Mouse (Mus musculus) liver, embryonic 15.5 days (tissue): Measurements from ENCODE around the gene Akap7. TPM values are rescaled to one million over a fixed set of nuclear protein-coding genes. Genes with fewer than 3 reads are reported as not detected.

Source experiments
- ATAC-seq: fragments of 200-750 bp; cut with Nextera tagmentation; 2 replicates; pipeline ENCODE4 v1.8.0; 2017; ENCODE audit warnings: moderate number of reproducible peaks, mild to moderate bottlenecking, moderate library complexity; ENCODE audit not compliant: insufficient read depth
- H3K27ac ChIP-seq: fragments of 300-500 bp; sonication (generic); replicated peaks from 2 replicates; pipeline ENCODE4 v1.5.1; 2015; ENCODE audit warnings: mild to moderate bottlenecking, inconsistent platforms
- H3K27me3 ChIP-seq: fragments of 300-500 bp; sonication (generic); 2 replicates; pipeline ENCODE4 v1.6.1; 2015; ENCODE audit warnings: mild to moderate bottlenecking, inconsistent platforms
- H3K36me3 ChIP-seq: fragments of 300-500 bp; sonication (generic); replicated peaks from 2 replicates; pipeline ENCODE4 v1.6.1; 2015; ENCODE audit warnings: moderate library complexity, mild to moderate bottlenecking, inconsistent platforms
- H3K4me1 ChIP-seq: fragments of 300-500 bp; sonication (generic); replicated peaks from 2 replicates; pipeline ENCODE4 v1.6.1; 2015; ENCODE audit warnings: inconsistent platforms
- H3K4me2 ChIP-seq: fragments of 300-500 bp; sonication (generic); 2 replicates; pipeline ENCODE4 v1.6.1; 2015; ENCODE audit warnings: moderate library complexity, mild to moderate bottlenecking, inconsistent platforms
- H3K4me3 ChIP-seq: fragments of 300-500 bp; sonication (generic); replicated peaks from 2 replicates; pipeline ENCODE4 v1.5.1; 2015; ENCODE audit warnings: mild to moderate bottlenecking, inconsistent platforms
- H3K9ac ChIP-seq: fragments of 300-500 bp; sonication (generic); 2 replicates; pipeline ENCODE4 v1.6.1; 2015; ENCODE audit warnings: moderate library complexity, mild to moderate bottlenecking, inconsistent platforms
- H3K9me3 ChIP-seq: fragments of 300-500 bp; sonication (generic); replicated peaks from 2 replicates; pipeline ENCODE4 v1.6.1; 2016; ENCODE audit warnings: inconsistent platforms
- WGBS: fragments of 180-500 bp; shearing (Covaris S2); methylation state at CpG from one replicate; pipeline ENCODE4 v1.1.7; 2015; ENCODE audit warnings: mixed read lengths; ENCODE audit not compliant: insufficient replicate concordance; 5-methylcytosine and 5-hydroxymethylcytosine counted together
- polyA plus RNA-seq: library from polyadenylated mRNA; unstranded; fragments of >200 nt; fragmentation: Nextera tagmentation; extraction: Ambion mirVana; gene quantifications from 2 replicates; pipeline ENCODE4 v1.2.1, GENCODE M21; 2015

The Akap7 gene
- polyA plus RNA-seq = 17.8 and 22.2 TPM in 2 replicates

GRCm38 (mm10) chr10:25307770-25308169 is at the start of gene Akap7:
TSS of gene Akap7 (minus strand) at chr10:25307870.
- Histone ChIP-seq H3K9me3 (no peaks in the 10 kb centered on the region), H3K4me3 (no peak within 1 kb of the TSS), H3K36me3 (no peaks in the 10 kb centered on the region), H3K4me1 (0 out of 2 replicates have a peak, but pooled peaks cover 2% of the 10 kb centered on the region), H3K4me2 (no peak within 1 kb of the TSS), H3K27me3 (no peaks in the 10 kb centered on the region; the same call in 1 of the 2 replicates), H3K27ac (no peak within 1 kb of the TSS), H3K9ac (no peak within 1 kb of the TSS)
- ATAC-seq = no peak
- WGBS = 71% methylated on average over 9 of the region's 9 CpGs

DNA sequence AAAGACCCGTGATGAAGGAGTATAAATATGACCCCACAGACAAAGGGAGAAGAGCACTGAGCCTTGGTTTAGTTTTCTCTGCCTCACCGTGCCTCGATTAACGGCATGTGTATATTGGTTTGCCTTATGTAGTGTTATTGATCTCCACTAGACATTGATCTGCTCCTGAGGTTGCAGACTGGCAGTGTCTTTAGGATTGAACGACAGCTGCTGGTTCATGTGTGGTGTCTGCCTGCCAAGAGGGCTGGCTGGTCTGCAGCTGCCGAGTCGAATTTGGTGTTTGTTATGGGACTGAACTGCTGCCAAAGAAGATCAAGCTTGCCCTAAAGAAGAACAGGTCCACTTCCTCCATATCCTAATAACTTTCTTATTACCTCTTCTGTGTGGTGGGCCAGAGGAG is 46.7 kb upstream of the Akap7 start:
- Histone ChIP-seq H3K9me3 (no peaks in the 10 kb centered on the region), H3K27ac (no peak overlapping the region), H3K4me3 (no peak overlapping the region), H3K9ac (no peak overlapping the region), H3K4me1 (peaks cover 3% of the 10 kb centered on the region), H3K27me3 (no peaks in the 10 kb centered on the region), H3K4me2 (no peak overlapping the region), H3K36me3 (no peaks in the 10 kb centered on the region)
- ATAC-seq = no peak
- WGBS = 75% methylated on average over 7 of the region's 7 CpGs

- no peak overlapping the region for H3K4me3 ChIP-seq
- WGBS = 71% methylated on average over 3 of the region's 3 CpGs
- ATAC-seq = no peak
- no peak overlapping the region for H3K9ac ChIP-seq
- H3K4me1 ChIP-seq = no peaks in the 10 kb centered on the region
- H3K9me3 ChIP-seq = no peaks in the 10 kb centered on the region
- H3K4me2 ChIP-seq = no peak overlapping the region
- no peak overlapping the region for H3K27ac ChIP-seq
- H3K27me3 ChIP-seq = no peaks in the 10 kb centered on the region
- no peaks in the 10 kb centered on the region for H3K36me3 ChIP-seq
Measured at GRCm38 (mm10) chr10:25353941-25354340, 46.3 kb upstream of the Akap7 start.

DNA sequence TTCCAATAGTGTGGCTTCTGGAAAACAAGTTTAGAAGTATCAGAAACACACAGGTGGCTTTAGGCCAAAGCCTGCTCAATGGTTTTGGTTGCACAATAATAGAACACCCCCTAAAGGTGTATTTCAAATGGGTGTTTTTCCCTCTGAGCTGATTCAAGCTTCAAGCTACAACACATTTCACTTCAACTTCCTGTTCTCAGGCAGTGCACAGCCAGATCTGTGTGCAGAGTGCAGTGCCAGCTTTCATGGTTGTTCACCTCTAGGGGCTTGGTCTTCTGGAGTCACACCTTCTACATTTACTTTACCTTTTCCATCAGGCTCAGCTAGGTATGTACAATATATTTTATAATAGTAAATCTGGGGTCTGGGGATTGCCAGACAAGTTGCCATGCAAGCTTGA is 35.1 kb upstream of the Akap7 start:
- Histone ChIP-seq H3K9ac (no peak overlapping the region), H3K36me3 (no peaks in the 10 kb centered on the region), H3K27ac (no peak overlapping the region), H3K9me3 (no peaks in the 10 kb centered on the region), H3K4me3 (no peak overlapping the region), H3K4me1 (no peaks in the 10 kb centered on the region), H3K27me3 (no peaks in the 10 kb centered on the region), H3K4me2 (no peak overlapping the region)
- ATAC-seq = no peak

DNA sequence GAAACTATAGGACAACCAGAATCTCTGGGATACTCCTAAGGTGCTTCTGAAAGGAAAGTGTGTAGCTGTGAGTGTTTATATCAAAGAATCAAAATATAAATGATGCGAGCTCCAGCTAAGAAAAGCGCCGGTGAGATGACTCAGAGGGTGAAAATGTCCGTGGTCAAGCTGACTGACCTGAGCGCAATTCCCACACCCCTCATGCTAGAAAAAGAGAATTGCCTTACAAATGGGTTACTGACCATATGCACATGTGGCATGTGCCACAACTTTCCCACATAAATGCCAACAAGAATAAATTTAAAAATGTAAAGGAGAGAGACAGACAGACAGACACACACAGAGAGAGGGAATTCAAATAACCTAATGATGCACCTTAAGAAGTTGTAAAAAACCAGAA is 33.0 kb upstream of the Akap7 start:
- Histone ChIP-seq H3K27ac (no peak overlapping the region), H3K27me3 (no peaks in the 10 kb centered on the region), H3K4me3 (no peak overlapping the region), H3K9ac (no peak overlapping the region), H3K36me3 (no peaks in the 10 kb centered on the region), H3K4me2 (no peak overlapping the region), H3K9me3 (no peaks in the 10 kb centered on the region), H3K4me1 (no peaks in the 10 kb centered on the region)
- ATAC-seq = no peak
- 78% methylated on average over 5 of the region's 5 CpGs for WGBS

DNA sequence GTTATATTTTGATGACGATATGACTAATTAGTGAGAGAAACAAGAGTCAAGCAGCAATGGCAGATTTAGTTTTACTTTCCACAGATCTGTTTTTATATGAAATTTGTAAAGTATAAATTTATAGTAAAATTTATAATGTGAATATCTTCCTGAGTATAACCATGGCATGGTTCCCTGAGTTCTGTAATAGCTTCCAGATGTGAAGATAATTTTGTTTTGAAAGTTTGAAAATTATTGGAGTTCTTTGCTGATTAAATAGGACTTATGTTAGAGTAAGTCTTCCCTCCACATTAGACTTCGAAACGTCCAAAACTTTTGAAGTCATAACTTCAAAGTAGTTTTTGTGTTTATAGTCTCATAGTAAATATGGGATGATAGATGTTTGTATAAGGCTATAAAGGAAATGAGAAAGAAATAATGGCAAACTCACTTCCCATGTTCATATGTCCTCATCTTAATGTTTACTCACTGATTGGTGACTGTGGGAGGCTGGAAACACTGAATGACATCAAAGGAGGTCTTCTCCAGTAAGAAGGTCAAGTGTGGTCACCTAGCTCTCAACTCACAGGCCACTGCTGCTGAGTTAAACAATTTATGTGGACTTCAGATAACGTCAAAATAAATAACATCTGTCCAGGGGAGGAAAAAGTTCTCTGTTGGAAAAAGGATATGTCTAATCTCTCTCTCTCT is 25.9 kb upstream of the Akap7 start:
- Histone ChIP-seq H3K27ac (no peak overlapping the region), H3K9ac (no peak overlapping the region), H3K27me3 (no peaks in the 10 kb centered on the region), H3K9me3 (no peaks in the 10 kb centered on the region), H3K36me3 (no peaks in the 10 kb centered on the region), H3K4me2 (no peak overlapping the region), H3K4me1 (no peaks in the 10 kb centered on the region), H3K4me3 (no peak overlapping the region)
- 60% methylated on average over 4 of the region's 4 CpGs for WGBS
- no peak for ATAC-seq

GRCm38 (mm10) chr10:25331321-25332049 is 23.8 kb upstream of the Akap7 start:
- H3K4me1 ChIP-seq = no peaks in the 10 kb centered on the region
- no peak overlapping the region for H3K4me2 ChIP-seq
- no peak overlapping the region for H3K27ac ChIP-seq
- H3K9me3 ChIP-seq = no peaks in the 10 kb centered on the region
- no peaks in the 10 kb centered on the region for H3K27me3 ChIP-seq
- no peak; the same call in 1 of the 2 replicates for ATAC-seq
- 55% methylated on average over 9 of the region's 9 CpGs for WGBS
- no peak overlapping the region for H3K4me3 ChIP-seq
- no peaks in the 10 kb centered on the region for H3K36me3 ChIP-seq
- H3K9ac ChIP-seq = no peak overlapping the region

GRCm38 (mm10) chr10:25330094-25330493 is 22.4 kb upstream of the Akap7 start:
- Histone ChIP-seq H3K9me3 (no peaks in the 10 kb centered on the region), H3K27ac (no peak overlapping the region), H3K4me2 (no peak overlapping the region), H3K27me3 (no peaks in the 10 kb centered on the region), H3K4me3 (no peak overlapping the region), H3K9ac (no peak overlapping the region), H3K4me1 (no peaks in the 10 kb centered on the region), H3K36me3 (no peaks in the 10 kb centered on the region)
- no peak for ATAC-seq
- WGBS = 65% methylated on average over 7 of the region's 7 CpGs

DNA sequence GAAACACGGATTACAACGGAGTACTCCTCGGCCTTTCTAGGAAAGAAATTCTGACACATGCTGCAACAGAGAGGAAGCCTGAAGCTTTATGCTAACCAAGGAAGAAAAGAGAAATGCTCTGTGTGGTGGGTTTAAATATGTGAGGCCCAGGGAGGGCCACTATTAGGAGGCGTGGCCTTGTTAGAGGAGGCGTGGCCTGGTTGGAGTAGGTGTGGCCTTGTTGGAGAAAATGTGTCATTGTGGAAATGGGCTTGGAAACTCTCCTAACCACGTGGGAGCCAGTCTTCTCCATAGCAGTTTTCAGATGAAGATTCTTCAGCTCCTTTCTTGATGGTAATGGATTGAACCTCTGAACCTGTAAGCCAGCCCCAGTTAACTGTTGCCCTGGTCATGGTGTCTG is 19.8 kb upstream of the Akap7 start:
- H3K4me2 ChIP-seq = no peak overlapping the region
- H3K27ac ChIP-seq = no peak overlapping the region
- no peaks in the 10 kb centered on the region for H3K27me3 ChIP-seq
- H3K36me3 ChIP-seq = no peaks in the 10 kb centered on the region
- no peak overlapping the region for H3K4me3 ChIP-seq
- 65% methylated on average over 6 of the region's 6 CpGs for WGBS
- no peak overlapping the region for H3K9ac ChIP-seq
- ATAC-seq = no peak
- H3K4me1 ChIP-seq = no peaks in the 10 kb centered on the region
- H3K9me3 ChIP-seq = no peaks in the 10 kb centered on the region

DNA sequence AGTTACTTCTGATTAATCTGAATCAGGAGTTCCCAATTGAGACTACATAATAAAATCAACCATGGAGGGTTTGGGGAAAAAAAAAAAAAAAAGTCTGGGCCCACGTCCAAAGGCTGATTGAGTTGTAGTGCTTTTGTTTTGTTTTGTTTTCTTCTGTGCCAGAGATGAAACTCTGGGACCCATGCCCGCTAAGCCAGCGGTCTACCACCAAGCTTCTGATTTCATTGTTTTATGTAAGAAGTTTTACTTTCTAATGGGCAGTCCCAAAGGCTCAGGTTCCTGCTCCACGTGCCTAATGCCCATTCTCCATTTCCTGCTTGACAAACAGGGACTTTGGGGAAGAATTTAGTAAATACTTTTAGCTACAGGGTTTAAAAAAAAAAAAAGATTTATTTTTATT is 18.0 kb upstream of the Akap7 start:
- ATAC-seq = no peak
- H3K9me3 ChIP-seq = no peaks in the 10 kb centered on the region
- no peak overlapping the region for H3K4me2 ChIP-seq
- H3K27me3 ChIP-seq = no peaks in the 10 kb centered on the region
- no peaks in the 10 kb centered on the region for H3K36me3 ChIP-seq
- H3K4me3 ChIP-seq = no peak overlapping the region
- H3K4me1 ChIP-seq = no peaks in the 10 kb centered on the region
- 64% methylated on average over 4 of the region's 4 CpGs for WGBS
- H3K27ac ChIP-seq = no peak overlapping the region
- H3K9ac ChIP-seq = no peak overlapping the region

DNA sequence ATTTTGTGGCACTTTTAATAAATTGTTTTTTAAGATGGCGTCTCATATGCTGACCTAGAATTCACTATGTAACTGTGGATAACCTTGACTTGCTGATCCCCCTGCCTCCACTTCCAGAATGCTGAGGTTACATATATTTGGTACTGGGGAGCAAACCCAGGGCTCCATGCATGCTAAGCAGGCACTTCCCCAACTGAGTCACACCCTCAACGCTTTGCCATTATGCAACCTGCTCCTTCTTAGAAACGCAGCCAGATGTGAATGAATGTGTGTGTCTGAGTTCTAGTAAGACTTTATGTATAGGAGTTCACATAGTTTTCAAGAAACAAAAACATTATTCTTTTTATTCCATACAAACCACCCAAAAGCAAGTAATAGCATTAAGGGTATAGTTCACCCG is 13.5 kb upstream of the Akap7 start:
- H3K4me3 ChIP-seq = no peak overlapping the region
- no peak for ATAC-seq
- no peaks in the 10 kb centered on the region for H3K9me3 ChIP-seq
- WGBS = 61% methylated on average over 4 of the region's 4 CpGs
- H3K9ac ChIP-seq = no peak overlapping the region
- H3K36me3 ChIP-seq = no peaks in the 10 kb centered on the region
- H3K4me2 ChIP-seq = no peak overlapping the region
- no peak overlapping the region for H3K27ac ChIP-seq
- H3K27me3 ChIP-seq = no peaks in the 10 kb centered on the region
- 0 out of 2 replicates have a peak, but pooled peaks cover 5% of the 10 kb centered on the region for H3K4me1 ChIP-seq
